Mouse (Mus musculus) testis, postnatal 14 days (tissue): ENCODE measurements at regions not wholly inside any gene's neighbourhood (a gene's known extent, or its start where the extent isn't known, plus 50 kb on each side); places are given as distances from the start of the nearest gene placed in this dataset.

Experiments used
- DNase-seq: peaks from one replicate; pipeline ENCODE4 v3.0.0; 2021; ENCODE audit warnings: low spot score

- peak; percentile 19 for DNase-seq
Observed at GRCm38 (mm10) chr6:139391307-139391706, 110.5 kb downstream of the Rergl start.

GRCm38 (mm10) chr6:139350939-139351338 lies 150.8 kb downstream of the Rergl start:
- DNase-seq: no peak

GRCm38 (mm10) chr6:139325226-139325625 lies 176.6 kb downstream of the Rergl start:
- DNase-seq: no peak

- DNase-seq: no peak
Observed at GRCm38 (mm10) chr6:139307651-139308050, 194.1 kb downstream of the Rergl start.

GRCm38 (mm10) chr6:139304306-139304705 lies 197.5 kb downstream of the Rergl start:
- no peak for DNase-seq

GRCm38 (mm10) chr6:139295701-139296100 lies 206.1 kb downstream of the Rergl start:
- DNase-seq: no peak

- DNase-seq: no peak
Observed at GRCm38 (mm10) chr6:139279093-139279492, 222.7 kb downstream of the Rergl start.

- DNase-seq: no peak
Observed at GRCm38 (mm10) chr6:139275512-139275911, 226.3 kb downstream of the Rergl start.

- no peak for DNase-seq
Observed at GRCm38 (mm10) chr6:139253704-139254103, 248.1 kb downstream of the Rergl start.

GRCm38 (mm10) chr6:139248920-139249547 lies 252.7 kb downstream of the Rergl start:
- DNase-seq: peak; percentile 54

- DNase-seq: no peak
Observed at GRCm38 (mm10) chr6:139226127-139226526, 275.6 kb downstream of the Rergl start.

GRCm38 (mm10) chr6:139214488-139214887 lies 287.3 kb downstream of the Rergl start:
- no peak for DNase-seq

GRCm38 (mm10) chr6:139210256-139210655 lies 291.5 kb downstream of the Rergl start:
- no peak for DNase-seq

- no peak for DNase-seq
Observed at GRCm38 (mm10) chr6:139198601-139199000, 303.2 kb downstream of the Rergl start.

GRCm38 (mm10) chr6:139186431-139186830 lies 315.3 kb downstream of the Rergl start:
- DNase-seq: no peak

GRCm38 (mm10) chr6:139160352-139160751 lies 341.4 kb downstream of the Rergl start:
- no peak for DNase-seq

GRCm38 (mm10) chr6:139159741-139160140 lies 342.0 kb downstream of the Rergl start:
- DNase-seq: no peak

- DNase-seq: no peak
Observed at GRCm38 (mm10) chr6:139154802-139155201, 347.0 kb downstream of the Rergl start.

- DNase-seq: no peak
Observed at GRCm38 (mm10) chr6:139135693-139136092, 366.1 kb downstream of the Rergl start.

- no peak for DNase-seq
Observed at GRCm38 (mm10) chr6:139132083-139132679, 369.6 kb downstream of the Rergl start.

- DNase-seq: no peak
Observed at GRCm38 (mm10) chr6:139108263-139108662, 393.5 kb downstream of the Rergl start.

- no peak for DNase-seq
Observed at GRCm38 (mm10) chr6:139103397-139103796, 398.4 kb downstream of the Rergl start.

GRCm38 (mm10) chr6:139099273-139099672 lies 402.5 kb downstream of the Rergl start:
- DNase-seq: no peak

- no peak for DNase-seq
Observed at GRCm38 (mm10) chr6:139075433-139075832, 417.1 kb upstream of the Igbp1b start.
